Mouse (Mus musculus) megakaryocyte progenitor cell, adult 5-6 weeks (primary cell): ENCODE data around the gene Smap2. TPM values are rescaled to one million over a fixed set of nuclear protein-coding genes. Genes with fewer than 3 reads are reported as not detected.

Experiments
- ATAC-seq: replicated peaks from 2 replicates; pipeline ENCODE4 v1.8.0; 2016; ENCODE audit warnings: mild to moderate bottlenecking, moderate TSS enrichment, inconsistent platforms; ENCODE audit not compliant: poor library complexity
- total RNA-seq, 2 experiments: library from RNA; stranded (forward) in 1 of 2; stranded (reverse) in 1 of 2; fragments of 157-497, 149-512 nt in 1 of 2; fragments of 200-1000 nt in 1 of 2; gene quantifications; 2 replicates each; pipeline versions ENCODE4 v1.2.3 to v1.2.4; 2015 to 2017

Smap2 gene
- total RNA-seq, 2 experiments from 2014 or later: 21.9 to 53.8 TPM

DNA sequence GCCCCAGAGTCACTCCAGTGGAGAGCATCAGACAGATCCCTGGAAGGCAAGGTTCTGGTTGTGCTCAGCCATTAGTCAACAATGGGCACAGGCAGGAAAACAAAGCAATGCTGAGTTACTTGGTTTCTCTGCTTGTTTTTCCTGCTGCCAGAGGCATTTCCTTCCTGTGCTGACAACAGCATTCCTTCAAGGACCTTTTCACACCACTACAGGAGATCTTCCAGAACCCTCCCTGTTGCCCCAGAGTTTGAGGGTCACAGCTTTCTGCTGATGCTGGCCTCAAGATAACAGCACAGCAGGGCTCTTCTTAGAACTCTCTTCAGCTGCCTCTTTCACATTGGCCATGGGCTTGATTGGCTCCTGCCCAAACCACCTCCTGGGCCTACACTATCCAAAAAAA is 4.9 kb upstream of the Smap2 start:
- ATAC-seq: no peak

DNA sequence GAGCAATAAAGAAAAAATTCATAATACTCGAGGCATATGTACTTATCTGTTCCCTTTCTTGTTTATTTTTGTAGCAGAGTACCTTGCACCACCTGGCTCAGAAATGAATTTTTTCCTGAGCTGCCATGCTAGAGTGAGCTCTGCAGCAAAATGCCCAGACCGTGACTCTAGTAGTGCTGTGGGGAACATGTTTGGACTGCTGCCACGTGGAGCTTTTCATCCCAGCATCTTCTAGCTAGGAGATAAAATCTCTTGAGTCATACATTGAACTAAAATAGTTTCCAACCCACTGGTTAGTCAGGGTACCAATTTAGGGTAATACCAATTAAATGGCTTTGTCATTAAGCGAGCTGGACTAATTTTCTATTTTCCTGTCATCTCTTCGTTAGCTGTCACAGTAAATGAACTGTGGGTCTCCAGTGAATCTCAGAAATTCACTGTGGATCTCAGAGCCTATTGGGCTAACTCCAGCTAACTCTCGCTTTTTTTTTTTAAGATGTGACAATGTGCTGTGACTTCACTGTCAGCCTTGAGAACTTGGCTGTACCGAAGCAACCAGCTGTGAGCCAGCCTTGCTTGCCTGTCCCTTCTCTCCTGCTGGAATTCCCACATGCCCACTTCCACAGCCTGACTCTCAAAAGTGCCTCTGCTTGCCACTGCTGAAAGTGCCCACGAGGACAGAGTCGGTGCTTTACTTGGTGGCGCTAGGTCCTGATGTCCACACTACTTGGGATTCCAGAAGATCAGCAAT is 3.2 kb upstream of the Smap2 start:
- no peak for ATAC-seq

DNA sequence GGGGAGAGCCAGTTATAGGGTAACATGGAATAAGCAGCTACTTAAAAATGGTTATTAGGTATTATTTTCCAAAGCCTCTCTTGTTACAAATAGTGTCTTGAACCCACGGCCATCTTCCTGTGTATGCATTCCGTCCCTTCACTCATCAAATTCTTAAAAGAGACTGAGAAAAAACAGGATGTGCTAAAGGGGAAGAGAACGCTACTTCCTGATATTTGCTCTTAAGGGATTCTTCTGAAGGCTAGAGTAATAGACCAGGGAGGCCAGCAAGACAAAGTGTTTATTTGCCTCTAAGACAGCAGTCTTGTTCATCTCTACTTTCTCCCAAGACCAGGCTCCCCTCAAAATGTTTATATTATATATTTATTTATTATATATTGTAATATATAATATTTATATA is 1.2 kb upstream of the Smap2 start:
- no peak for ATAC-seq

DNA sequence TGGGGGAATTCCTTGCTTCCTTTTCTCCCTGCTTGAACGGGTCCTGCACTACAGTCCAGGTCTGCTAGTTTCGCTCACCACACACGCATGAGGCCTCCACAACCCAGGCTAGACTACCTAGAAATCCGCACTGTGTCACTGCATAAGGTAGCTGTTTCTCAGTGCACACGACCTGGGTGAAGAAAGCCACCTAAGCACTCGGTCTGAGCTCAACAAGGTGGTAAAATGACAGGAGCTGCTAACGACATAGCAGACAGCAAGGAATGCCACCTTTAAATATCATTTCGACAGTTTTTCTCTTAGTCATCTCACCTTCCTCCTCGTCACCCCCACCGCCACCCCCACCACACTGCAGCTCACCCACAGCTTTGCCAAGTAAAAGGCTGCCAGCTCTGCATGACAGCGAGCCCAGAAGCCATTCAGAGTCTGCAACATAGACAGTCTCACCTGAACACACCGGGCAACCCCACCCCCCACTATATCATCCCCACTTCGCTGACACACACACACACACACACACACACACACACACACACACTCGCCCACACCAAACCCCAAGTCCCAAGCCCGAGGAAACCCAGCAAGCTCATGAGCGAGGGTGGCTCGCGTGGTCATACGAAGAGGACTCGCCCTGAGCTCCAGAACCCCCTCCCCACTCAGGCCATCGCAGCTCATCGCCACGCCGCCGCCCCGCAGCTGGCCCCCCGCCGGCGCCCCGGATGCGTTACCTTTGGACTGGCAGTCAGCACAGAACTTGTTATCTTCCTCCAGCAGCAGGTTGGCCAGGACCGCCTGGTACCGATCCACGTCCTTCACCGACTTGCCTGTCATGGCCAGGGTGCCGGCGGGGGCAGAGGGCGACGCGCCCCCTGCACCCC is 787 bp downstream of the Smap2 start:
- peak; percentile 9; the same call in 1 of the 2 replicates for ATAC-seq

DNA sequence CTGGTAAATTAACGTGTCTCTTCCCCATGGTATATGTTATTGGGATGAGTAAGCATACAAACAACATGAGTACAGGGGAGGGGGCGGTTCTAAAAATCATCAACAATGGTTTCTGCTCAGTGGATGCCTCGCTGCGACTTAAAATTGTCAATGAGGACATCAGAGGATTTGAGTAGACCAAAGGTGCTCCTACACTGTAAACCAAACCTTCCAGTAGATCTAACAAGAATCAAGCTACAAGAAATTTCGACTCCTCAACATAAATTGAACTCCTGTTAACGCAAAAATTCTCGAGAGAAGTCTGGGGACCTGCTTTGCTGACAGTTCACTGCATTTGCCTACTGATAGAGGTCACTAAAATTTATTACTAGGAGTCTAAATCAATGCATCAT is 1.8 kb downstream of the Smap2 start:
- no peak for ATAC-seq

DNA sequence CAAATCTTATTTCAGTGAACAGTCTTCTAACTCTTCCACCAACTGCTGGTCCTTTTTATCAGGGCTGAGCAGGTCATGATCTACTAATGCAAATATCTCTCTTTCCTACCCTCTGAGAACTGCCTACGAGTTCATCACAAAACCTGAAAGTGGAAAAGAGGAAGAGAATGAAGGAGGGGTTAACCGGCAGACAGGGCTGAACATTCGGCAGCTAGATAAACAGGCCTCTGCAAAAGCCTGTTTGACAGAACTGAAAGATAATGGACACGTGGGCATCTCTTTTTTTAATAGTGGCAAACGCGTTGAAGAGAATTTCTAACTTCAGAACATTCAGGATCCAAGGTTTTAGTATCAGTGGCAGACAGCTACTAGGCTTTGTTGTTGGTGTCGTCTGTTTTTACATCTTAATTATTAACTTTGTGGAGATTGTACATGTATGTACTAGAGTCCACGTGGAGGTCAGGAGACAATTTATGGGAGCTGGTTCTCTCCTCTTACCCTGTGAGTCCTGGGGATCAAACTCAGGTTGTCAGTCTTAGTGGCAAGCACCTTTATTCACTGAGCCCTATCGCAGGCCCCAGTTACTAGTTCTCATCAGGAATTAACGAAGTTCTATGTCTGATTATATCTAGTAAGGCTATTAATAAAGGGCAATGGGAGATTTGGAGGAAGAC is 2.3 kb downstream of the Smap2 start:
- peak; percentile 64 for ATAC-seq

DNA sequence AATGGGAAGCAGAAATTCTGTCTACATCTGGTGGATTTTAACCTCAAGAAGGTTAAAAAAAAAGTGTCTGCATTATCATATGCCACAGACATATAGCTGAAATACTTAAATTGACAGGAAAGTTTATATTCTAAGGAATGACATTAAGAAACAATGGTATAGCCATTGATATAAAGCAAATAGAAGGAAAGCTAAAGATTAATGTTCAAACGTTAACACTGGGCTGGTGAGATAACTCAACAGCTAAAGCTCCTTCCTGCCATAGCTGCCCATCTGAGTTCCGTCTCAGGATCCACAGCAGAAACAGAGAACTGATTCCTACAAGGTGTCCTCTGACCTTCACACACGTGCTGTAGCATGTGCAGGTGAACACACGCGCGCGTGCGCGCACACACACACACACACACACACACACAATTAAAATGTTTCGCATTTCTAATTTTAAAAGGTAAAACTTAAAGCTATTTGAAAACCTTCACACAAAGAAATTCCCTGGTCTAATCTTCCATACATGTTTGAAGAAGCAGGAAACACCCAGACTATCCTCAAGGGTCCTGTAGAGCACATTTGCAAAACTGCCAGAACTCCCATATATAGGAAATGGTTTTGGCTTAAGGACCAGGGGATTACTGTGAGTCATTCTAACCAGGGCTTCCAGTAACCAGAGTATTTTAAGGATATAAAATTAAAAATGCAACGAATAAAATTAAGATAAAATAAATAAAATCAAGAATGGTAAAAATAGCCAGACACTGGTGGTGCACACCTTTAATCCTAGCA is 6.1 kb downstream of the Smap2 start:
- ATAC-seq: peak; percentile 9

DNA sequence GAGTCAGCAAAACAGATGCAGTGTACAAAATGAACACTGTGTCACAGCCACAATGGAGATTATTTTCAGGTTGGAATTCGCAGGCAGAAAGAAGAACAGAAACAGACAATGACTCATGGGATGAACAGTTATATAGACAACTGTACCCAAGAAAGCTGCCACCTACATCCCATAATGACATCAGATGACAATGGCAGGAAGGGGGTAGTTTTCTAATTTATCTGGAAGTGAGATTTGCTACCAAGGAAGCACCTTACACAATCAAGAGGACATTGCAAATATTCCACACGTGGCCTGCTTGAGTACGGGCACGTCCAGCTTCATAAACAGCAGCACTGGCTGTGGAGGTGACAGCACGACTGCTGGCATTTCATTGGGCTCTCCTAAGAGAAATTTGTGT is 7.9 kb downstream of the Smap2 start:
- ATAC-seq: peak; percentile 51

DNA sequence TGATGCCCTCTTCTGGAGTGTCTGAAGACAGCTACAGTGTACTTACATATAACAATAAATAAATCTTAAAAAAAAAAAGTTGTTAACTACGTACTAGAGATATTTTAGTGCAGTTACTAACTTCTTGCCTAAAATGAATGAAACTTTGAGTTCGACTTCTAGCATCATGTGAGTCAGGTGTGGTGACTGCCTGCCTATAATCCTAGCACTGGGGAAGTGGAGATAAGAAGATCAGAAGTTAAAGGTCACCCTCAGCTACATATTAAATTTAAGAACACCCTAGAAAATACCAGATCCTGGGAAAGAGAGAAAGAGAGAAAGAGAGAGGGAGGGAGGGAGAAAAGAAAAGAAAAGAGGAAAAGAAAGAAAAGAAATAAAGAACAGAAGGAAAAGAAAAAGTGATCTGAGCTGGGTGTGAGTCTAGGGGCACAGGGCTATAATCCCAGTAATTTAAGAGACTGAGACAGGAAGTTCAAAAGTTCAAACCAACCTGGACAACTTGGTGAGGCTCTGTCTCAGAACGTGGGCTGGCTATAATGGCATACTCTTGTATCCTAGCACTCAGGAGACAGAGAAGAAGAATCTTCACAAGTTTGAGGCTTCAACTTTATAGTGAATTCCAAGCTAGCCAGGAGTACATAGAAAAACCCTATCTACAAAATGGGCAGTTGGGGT is 8.8 kb downstream of the Smap2 start:
- ATAC-seq: no peak

DNA sequence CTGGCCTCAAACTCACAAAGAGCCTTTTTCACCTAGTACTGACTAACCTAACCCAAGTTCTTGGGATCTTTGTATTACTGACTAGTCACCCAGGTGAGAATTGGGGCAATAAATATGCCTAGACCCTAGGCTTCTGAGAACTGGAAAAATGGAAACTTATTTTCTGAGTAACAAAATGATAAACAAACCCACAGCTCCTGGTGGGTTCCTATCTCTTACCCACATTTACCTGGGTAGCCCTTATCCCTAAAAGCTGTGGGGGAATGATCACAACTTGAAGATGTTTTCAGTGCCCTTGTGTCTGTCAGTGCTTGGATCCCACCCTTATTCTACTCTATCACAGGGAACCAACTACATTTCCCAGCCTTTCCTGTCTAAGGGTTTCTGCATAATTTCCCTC is 10.0 kb downstream of the Smap2 start:
- no peak for ATAC-seq

DNA sequence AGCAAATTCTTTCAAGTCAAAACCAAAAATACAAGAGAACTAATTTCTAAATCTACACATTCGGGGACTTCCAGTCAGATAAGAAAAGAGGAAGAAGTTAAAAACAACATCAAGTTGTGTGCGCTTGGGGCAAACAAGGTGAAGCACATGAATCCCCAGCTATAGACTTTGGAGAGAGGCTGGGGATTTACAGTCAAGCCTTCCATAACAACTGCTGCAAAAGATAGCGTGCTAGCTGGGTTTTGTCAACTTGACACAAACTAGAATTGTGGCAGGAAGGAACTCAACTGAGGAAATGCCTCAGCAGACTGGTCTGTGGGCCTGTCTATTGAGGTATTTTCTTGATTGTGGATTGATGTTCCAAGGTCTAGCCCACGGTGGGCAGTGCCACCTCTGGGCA is 12.4 kb downstream of the Smap2 start:
- peak; percentile 35 for ATAC-seq

DNA sequence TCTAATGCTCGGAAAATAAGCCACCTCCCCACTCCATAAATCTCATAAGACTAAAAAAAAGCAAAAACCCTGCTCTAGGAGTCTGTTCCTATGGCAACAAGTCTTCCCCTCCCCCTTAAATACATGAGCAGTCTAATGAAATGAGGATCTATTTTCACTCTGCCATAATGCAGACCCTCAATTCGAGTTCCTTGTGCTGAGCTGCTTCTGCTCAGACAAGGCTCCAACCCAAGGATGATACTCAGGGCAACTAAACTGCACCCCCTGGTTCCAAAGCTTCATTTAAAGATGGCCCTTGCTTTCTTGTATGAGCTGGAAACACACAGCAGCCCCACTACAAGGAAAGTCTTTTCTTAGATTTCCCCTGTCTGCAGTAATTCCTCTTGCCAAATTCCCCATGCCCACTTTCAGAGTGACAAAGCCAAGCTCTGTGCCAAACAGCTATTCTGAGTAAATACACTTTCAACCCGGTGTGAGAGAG is 13.4 kb downstream of the Smap2 start:
- no peak for ATAC-seq

DNA sequence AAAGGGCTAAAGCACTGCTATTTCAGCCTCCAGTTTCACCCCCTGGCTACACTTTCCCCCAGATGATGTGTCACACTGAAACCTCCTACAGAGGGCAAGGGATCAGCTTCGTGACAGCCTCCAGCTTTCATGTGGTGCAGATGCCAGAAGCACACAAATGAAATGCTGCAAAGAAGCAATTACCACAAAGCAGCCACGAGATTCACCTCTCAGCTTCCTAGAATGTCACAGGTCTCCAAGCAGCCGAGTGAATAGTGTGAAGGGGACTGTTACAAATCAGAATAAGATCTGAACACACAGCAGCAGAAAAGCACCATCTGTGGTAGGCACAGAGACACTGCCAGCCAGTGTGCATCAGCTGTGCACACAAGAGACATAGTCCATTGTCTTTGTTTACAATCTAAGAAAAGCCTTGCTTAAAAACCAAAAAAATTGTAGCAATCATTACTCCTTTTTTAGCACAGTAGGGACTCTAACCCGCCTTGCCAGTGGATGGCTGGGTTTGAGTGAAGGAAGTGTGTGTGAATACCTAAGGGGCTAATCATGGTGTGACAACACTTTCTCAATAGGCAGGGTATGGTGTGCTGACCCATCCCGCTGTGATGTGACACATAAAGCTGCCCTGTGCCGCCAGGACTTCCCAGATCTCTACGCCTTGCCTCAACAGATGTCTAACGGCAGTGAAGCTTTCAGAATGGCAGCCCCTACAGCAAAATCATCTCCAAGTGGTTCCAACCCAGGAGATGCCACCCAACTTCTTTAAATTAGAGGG is 14.5 kb downstream of the Smap2 start:
- no peak for ATAC-seq

DNA sequence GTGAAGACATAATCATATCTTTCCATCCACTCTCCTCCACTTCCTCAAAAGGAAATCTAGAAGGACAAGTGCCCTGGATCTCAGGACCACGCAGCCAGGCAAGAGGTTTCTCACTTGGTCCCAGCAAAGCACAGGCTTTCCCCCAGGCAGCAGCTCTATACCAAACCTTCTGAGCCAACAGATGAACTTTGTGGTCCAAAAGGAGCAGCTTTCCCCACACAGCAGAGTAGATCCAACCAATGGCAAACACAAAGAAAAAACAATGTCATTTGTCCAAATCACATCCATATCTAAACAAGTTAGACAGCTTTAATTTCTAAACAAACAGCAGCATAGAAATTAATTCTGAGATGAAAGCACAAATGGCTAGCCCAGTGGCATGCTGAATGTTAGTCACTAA is 15.4 kb downstream of the Smap2 start:
- no peak for ATAC-seq

DNA sequence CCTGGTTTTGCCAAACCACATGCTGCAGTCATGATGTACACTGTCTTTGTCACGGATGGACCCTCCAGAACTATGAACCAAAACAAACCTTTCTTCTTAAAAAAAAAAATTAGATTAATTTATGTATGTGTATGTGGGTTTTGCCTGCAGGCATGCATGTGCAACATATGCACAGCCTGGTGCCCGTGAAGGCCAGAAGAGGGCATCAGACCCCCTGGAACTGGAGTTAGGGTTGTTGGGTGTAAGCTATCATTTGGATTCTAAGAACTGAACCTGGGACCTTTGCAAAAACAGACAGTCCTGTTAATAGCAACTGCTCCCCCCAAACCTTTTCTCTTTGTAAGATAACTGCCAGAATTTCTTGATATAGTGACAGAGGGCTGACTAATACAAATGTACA is 16.0 kb downstream of the Smap2 start:
- ATAC-seq: no peak

DNA sequence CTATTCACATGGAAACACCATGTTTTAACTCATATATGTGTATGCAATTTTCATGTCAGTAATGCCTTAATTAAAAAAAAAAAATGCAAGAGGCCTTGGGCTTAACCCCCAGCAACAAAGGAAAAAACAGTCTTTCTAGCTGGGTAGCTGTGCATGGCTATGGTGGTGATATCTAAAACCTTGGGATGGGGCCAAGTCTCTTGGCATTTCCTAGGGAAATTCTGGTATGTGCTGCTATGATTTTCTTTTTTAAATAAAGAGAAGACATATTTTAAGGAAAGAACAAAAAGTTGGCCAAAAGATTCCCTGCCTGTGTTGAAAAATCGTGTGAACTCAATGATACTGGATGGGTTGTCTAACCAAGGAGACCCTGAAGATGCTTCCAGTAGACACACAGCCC is 21.1 kb downstream of the Smap2 start:
- no peak for ATAC-seq

DNA sequence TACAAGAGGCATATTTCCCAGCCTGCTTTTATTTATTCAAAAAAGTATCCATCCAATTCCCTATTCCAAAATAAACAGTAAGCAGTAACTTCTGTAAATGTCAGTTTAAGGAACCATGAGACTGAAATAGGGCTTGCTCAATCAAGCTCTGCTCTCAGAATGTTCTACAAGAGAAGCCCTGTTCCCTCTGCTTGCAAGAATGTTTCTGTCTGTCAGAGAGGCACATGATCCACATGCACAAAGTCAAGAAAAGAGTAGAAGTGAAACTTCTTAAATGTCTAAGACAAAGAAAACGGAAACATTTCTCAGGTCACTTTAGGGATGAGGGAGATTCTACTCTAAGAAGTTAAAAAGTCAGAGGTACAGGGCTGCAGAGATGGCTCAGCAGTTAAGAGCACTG is 24.0 kb downstream of the Smap2 start:
- peak; percentile 88 for ATAC-seq

DNA sequence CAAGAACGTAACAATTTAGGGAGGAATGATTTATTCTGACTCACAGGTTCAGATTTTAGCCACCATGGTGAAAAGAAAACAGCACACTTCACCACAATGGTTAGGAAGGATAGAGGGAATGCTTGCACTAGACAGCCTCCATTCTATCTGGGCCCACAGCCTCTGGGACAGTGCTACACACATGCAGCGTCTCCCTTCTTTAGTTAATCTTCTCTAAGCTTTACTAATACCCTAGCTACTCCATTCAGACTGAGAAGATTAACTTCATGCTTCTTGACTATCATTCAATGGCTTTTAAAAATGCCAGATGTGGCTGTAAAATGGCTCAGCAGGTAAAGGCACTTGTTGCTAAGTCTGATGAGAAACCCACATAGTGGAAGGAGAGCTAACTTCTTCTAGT is 24.8 kb downstream of the Smap2 start:
- no peak for ATAC-seq

DNA sequence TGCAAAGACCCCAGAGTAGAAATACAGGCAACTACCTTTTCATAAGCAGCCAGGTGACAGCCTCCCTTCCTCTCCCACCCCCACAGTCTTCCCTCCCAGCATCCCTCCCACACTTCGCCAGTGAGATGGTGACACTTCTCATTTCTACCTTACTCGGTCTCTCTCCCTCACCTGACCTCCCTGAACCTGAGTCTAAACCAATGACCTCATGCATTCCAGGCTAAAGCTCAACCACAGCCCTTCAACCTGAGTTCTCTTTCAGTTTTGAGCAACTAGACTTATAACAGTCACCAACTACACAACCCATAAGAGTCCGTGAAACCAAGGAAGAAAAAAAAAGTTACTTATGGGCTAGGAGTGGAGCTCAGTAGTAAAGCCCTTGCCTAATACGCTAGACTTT is 29.7 kb downstream of the Smap2 start:
- no peak for ATAC-seq

DNA sequence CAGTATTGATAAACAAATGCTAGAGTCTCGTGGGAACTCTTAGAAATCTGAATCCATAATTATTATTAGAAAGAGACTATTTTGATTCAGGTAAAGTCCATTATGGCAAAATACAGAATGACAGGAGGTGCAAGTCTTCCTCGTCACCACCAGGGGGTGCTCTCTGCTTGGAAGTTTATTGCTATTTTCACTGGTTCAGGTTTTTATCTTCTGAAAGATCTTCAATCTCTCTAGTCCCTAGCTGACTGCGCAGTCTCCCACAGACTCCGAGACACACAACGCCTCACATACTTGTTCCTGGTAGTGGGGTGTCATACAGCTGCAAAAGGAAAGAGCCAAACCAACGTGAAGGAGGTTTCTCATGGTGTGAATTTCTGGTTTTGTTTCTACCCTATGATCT is 30.6 kb downstream of the Smap2 start:
- peak; percentile 92 for ATAC-seq
